Mouse (Mus musculus) kidney, adult 2 months (tissue): Measurements from ENCODE around the gene Adamts20.

Source experiments
- CTCF ChIP-seq: fragments of 200-500 bp; conservative IDR thresholded peaks from 2 replicates; pipeline ENCODE4 v1.5.1; 2011; ENCODE audit warnings: low read depth, mild to moderate bottlenecking, control low read depth, low read length, moderate library complexity, mixed read lengths; ENCODE audit not compliant: insufficient read depth, insufficient read length
- POLR2A ChIP-seq: fragments of 200-500 bp; IDR thresholded peaks from one replicate; pipeline ENCODE4 v1.6.1; 2011; ENCODE audit warnings: low read depth, low read length, control low read depth

- TF ChIP-seq CTCF (no peak), POLR2A (no peak)
Observed at GRCm38 (mm10) chr15:94326626-94327025, 138.6 kb downstream of the Adamts20 start.
